Mouse (Mus musculus): ENCODE data around the gene Dgkg. TPM values are rescaled to one million over a fixed set of nuclear protein-coding genes. Genes with fewer than 3 reads are reported as not detected.

The Dgkg gene
- 0.60 and 0.81 TPM in 2 replicates for polyA plus RNA-seq (2015; fragmentation: Nextera tagmentation; extraction: Ambion mirVana)

DNA sequence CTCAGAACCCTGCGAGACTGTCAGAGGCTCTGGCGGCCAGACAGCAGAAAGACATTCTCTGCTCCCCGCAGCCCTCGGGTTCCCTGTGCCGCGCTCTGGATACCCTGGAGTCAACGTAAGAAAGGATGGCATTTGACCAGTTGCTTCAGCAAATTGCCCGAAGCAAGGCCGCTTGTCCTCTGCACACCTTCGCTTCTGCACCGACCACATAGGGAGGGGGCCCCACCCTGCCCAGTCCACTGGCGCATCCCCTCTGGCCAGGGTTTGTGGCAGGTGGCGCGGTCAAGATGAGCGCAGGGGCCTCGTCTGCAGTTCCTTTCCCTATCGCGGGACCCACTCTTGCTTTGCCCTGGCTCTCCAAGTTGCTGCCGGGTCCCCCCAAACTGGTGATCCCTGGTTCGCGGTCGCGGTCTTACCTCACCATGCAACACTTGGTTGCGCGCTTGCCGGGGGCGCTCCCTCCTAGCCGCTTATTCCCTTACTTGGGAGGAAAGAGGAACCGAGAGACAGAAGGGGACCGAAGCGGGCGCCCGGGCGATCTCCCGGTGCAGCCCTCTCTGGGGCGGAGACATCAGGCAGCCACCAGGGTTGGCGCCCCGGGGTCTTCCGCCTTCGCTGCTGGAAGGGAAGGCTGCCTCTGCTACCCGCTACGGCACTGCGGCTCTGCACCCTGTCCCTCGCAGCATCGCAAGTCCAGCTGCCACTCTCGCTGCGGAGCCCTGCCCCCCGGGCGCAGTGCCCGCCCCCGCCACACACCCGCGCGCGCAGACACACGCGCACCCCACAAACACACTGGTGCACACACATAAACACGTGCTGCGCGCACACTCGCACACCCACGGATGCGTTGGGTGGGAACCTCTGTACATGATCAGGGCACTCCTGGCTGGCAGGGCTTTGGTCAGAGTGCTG is at the start of gene Dgkg:
Dgkg (minus strand) TSS at position 689 of the 912 bp plus-strand sequence.

DNA sequence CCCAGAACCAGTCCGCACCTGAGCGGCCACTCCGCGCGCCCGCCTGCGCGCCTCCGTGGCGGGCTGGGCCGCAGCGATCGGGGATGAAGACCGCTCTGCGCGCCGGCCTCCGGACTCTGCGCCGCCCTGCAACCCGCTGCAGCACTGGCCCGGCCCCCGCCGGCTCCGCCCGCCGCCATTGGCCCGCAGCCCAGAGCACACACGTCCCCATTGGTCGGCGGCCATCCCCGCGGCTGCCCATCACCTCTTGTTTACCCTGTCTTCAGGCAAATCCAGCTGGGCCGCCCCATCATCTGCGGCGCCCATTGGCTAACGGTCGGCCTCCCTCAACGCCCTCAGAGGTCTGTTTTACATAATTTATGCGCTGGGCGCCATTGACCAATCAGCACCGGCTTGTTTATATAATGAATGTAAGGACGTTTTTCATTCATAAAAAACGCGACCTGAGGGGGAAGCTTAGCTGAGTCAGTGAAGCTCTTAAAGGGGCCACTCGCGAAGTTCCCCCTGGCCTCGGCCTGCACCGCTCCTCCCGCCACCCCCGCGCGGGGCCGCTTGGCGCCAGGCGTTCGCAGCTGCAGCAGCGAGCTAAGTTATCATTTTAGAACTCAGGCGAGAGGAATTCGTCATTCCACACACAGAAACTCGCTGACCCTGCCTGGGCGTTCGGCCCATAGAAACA is 217.4 kb downstream of the Dgkg start, which contains the start of gene Etv5:
Etv5 (minus strand) TSS at position 221 of the 679 bp plus-strand sequence.

Small RNA genes within 50 kb of the gene (microRNA-seq; reads per million reads assigned to microRNA genes)
- gene Mir6362 (not detected), gene Mir8095 (not detected)

Other genes with a start within 250 kb of the Dgkg start
- 10.0 and 11.7 TPM in 2 replicates for gene Etv5, start 217.5 kb downstream of the Dgkg start, polyA plus RNA-seq (2015; fragmentation: Nextera tagmentation; extraction: Ambion mirVana)
- not detected in 2 replicates for gene Crygs, start 154.4 kb upstream of the Dgkg start, polyA plus RNA-seq (2015; fragmentation: Nextera tagmentation; extraction: Ambion mirVana)
- gene Tbccd1, start 200.4 kb upstream of the Dgkg start, polyA plus RNA-seq (2015; fragmentation: Nextera tagmentation; extraction: Ambion mirVana) = 9.9 and 13.0 TPM in 2 replicates
- 54.1 and 62.4 TPM in 2 replicates for gene Dnajb11, start 200.6 kb upstream of the Dgkg start, polyA plus RNA-seq (2015; fragmentation: Nextera tagmentation; extraction: Ambion mirVana)
- 4.4 and 20.6 TPM in 2 replicates for gene Ahsg, start 234.1 kb upstream of the Dgkg start, polyA plus RNA-seq (2015; fragmentation: Nextera tagmentation; extraction: Ambion mirVana)

Measured in urinary bladder, postnatal 0 days (tissue).